Mouse (Mus musculus): ENCODE data around the gene Itpkb. TPM values are rescaled to one million over a fixed set of nuclear protein-coding genes. Genes with fewer than 3 reads are reported as not detected.
A peak's percentile ranks its signal among the peaks of the same experiment; 100 is the strongest.

The Itpkb gene
- polyA plus RNA-seq, 1 experiment: 8.0 TPM

DNA sequence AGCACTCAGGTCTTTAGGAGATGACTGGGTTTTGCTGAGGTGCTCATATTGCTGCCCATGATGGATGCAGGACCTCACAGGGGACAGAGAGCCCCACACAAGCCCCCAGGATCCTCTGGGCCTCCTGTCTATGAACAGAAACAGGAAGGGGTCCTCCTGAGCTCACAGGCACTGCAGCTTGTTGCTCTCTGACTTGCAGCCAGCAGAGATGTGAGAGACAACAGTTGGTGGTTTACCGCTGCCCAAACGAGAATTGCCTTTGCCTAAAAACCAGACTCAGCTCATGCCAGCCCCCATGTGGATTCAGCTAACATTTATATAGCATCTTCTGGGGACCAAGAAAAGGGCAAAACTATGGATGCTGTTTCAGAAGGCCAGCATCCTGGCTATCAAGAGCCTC is 119.4 kb downstream of the Itpkb start:
- no peak overlapping the region for H3K4me3 ChIP-seq (ENCODE audit: insufficient read depth, low read length)
- TF ChIP-seq POLR2A (IDR thresholded peaks at IDR 0.05; ENCODE audit: extremely low read depth, insufficient read depth, low read length): no peak
- TF ChIP-seq CTCF (IDR thresholded peaks at IDR 0.05; ENCODE audit: extremely low read depth, insufficient read depth, low read length): no peak
- H3K4me1 ChIP-seq (ENCODE audit: control insufficient read depth, insufficient read depth, low read length): peaks cover 8% of the 10 kb centered on the region
- H3K27ac ChIP-seq (ENCODE audit: insufficient read depth, low read length): no peak overlapping the region

DNA sequence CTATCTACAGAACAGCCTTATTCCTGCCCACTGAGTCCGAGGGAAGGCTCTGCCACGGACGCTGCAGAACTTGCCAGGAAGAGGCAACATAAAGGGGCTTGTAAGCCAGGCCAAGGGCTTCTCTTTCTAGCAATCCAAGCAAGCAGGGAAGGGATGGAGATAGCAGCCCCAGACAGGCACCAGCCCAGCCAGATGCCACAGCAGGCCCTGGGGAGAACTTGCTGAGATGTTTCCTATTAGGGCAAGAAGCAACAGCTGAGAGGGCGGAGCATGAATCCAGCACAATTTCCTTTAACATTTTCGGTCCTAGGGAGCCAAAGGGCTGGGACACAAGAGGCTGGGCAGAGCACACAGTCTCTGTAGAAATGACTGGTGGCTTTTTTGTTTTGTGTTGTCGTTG is 128.0 kb downstream of the Itpkb start:
- peaks cover 16% of the 10 kb centered on the region for H3K4me1 ChIP-seq (ENCODE audit: control insufficient read depth, insufficient read depth, low read length)
- no peak overlapping the region for H3K4me3 ChIP-seq (ENCODE audit: insufficient read depth, low read length)
- H3K27ac ChIP-seq (ENCODE audit: insufficient read depth, low read length): no peak overlapping the region
- TF ChIP-seq CTCF (IDR thresholded peaks at IDR 0.05; ENCODE audit: extremely low read depth, insufficient read depth, low read length) (no peak), POLR2A (IDR thresholded peaks at IDR 0.05; ENCODE audit: extremely low read depth, insufficient read depth, low read length) (no peak)

DNA sequence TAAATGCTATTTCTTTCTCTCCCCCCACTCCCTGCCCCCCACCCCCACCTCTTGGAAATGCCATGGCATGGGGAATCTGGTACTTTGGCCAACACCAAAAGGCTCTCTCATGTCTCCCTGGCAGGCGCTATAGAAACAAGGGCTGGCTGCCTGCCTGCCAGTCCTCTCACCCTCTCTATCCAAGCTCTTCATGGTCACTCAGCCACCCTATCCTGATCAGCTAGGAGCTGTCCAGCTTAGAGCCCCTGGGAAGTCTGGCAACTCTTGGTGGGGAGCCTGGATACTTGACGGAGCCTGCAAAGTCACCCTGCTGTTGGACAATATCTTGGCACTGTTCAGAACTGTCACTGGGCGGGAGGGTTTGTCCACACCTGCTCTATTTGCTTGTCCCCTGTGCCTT is 128.4 kb downstream of the Itpkb start:
- H3K4me1 ChIP-seq (ENCODE audit: control insufficient read depth, insufficient read depth, low read length): peaks cover 16% of the 10 kb centered on the region
- no peak overlapping the region for H3K27ac ChIP-seq (ENCODE audit: insufficient read depth, low read length)
- no peak overlapping the region for H3K4me3 ChIP-seq (ENCODE audit: insufficient read depth, low read length)
- no peak for TF ChIP-seq POLR2A (IDR thresholded peaks at IDR 0.05; ENCODE audit: extremely low read depth, insufficient read depth, low read length)
- TF ChIP-seq CTCF (IDR thresholded peaks at IDR 0.05; ENCODE audit: extremely low read depth, insufficient read depth, low read length): no peak

DNA sequence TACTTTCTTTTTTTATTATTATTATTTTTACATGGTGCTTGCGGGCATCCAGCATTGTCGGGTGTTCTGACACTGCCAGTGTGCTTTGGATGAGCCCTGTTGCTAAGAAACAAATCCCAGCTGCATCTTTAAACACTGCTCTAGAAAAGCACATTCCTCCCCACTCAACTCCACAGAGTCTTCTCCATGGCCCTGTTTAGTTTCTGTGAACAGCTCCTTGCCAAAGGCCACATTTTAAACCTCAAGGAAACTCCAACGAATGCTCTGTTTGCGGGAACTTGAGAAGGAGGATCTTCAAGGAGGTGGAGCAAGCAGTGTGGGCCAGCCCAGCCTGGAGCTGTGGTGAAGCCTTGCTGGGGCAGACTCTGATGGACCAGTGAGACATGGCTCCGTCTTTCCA is 130.4 kb downstream of the Itpkb start:
- TF ChIP-seq CTCF (IDR thresholded peaks at IDR 0.05; ENCODE audit: extremely low read depth, insufficient read depth, low read length) (no peak), POLR2A (IDR thresholded peaks at IDR 0.05; ENCODE audit: extremely low read depth, insufficient read depth, low read length) (no peak)
- Histone ChIP-seq H3K27ac (ENCODE audit: insufficient read depth, low read length) (no peak overlapping the region), H3K4me3 (ENCODE audit: insufficient read depth, low read length) (no peak overlapping the region), H3K4me1 (ENCODE audit: control insufficient read depth, insufficient read depth, low read length) (peaks cover 25% of the 10 kb centered on the region)

DNA sequence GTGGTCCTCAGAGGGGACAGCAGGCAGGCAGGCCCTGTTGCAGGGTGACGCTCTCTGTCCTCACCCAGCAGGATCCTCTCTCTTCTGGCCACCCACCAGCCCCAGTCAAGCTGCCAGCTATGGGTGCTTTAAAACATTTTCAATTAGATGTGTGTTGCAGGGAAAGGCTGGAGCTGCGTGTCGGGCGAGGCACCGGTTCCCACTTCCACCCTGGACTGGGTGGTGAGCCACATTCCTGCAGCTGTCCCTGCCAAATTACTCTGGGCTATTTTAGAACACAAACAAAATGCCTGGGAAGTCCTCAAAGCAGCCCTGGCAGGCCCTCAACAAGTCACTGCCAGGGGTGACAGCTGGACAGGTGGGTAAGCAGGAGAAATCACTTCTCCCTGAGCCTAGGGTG is 132.1 kb downstream of the Itpkb start:
- Histone ChIP-seq H3K4me3 (ENCODE audit: insufficient read depth, low read length) (no peak overlapping the region), H3K4me1 (ENCODE audit: control insufficient read depth, insufficient read depth, low read length) (peaks cover 23% of the 10 kb centered on the region), H3K27ac (ENCODE audit: insufficient read depth, low read length) (0 out of 2 replicates have a peak overlapping the region, but pooled peaks have one; percentile 19)
- no peak for TF ChIP-seq CTCF (IDR thresholded peaks at IDR 0.05; ENCODE audit: extremely low read depth, insufficient read depth, low read length)
- TF ChIP-seq POLR2A (IDR thresholded peaks at IDR 0.05; ENCODE audit: extremely low read depth, insufficient read depth, low read length): no peak

DNA sequence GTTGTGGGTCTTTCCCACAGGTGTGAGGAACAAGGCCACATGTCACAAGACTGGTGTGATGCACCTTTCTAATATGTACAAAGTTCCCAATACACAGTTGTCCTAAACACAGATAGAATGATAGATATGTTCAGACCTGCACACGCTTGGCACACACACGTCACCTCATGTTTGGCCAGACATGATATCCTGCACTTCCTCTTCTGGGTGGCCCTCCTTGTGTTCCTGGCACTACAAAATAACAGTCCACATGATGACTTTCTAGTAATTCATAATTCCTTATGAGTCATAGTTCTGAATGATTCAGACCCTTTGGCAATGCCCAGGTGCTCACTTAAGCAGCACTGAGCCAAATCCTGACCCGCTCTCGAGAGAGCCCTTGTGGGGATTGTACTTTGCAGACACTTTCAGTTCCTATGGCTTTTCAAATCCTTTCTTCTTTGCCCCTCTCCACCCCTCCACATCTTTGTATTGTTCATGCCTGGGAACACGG is 132.7 kb downstream of the Itpkb start:
- Histone ChIP-seq H3K4me3 (ENCODE audit: insufficient read depth, low read length) (no peak overlapping the region), H3K27ac (ENCODE audit: insufficient read depth, low read length) (no peak overlapping the region), H3K4me1 (ENCODE audit: control insufficient read depth, insufficient read depth, low read length) (peaks cover 22% of the 10 kb centered on the region)
- TF ChIP-seq CTCF (IDR thresholded peaks at IDR 0.05; ENCODE audit: extremely low read depth, insufficient read depth, low read length): no peak
- no peak for TF ChIP-seq POLR2A (IDR thresholded peaks at IDR 0.05; ENCODE audit: extremely low read depth, insufficient read depth, low read length)

DNA sequence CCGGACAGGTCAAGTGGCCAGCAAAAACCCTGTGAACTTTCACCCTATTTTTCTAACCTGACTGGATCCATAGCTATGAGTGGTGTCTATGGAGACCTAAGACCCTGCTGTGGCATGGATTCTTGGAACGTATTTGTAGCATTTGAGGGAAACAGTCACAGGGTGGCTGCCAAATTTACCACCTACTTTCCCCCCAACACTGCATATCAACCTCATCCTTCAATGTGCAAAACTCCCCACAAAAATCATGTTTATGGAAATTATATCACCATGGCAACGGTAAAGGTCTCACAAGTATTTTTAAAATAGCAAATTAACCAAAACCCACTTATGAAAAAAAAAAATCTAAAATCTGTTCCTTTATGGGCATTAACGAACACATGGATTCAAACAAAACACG is 134.1 kb downstream of the Itpkb start:
- Histone ChIP-seq H3K4me3 (ENCODE audit: insufficient read depth, low read length) (no peak overlapping the region), H3K4me1 (ENCODE audit: control insufficient read depth, insufficient read depth, low read length) (peaks cover 18% of the 10 kb centered on the region), H3K27ac (ENCODE audit: insufficient read depth, low read length) (peak overlapping the region; percentile 49)
- TF ChIP-seq POLR2A (IDR thresholded peaks at IDR 0.05; ENCODE audit: extremely low read depth, insufficient read depth, low read length) (no peak), CTCF (IDR thresholded peaks at IDR 0.05; ENCODE audit: extremely low read depth, insufficient read depth, low read length) (no peak)

DNA sequence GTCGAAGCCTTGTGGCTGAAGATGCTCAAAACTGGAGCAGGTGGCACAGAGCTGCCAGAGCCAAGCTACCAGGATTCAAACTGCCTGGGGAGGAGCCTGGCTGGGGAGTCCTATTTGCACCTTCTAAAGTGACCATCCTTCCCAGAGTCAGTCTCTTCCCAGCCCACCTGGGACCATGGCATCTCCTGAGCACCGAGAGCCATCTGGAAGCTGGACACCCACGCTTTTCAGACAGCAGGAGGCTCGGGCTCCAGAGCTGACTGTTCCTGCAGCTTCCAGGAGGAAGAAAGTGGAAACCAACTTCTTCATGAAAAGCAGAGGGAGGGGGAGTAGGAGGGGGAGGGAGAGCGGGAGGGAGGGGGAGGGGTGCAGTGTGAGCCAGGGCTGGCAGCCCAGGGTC is 135.3 kb downstream of the Itpkb start:
- TF ChIP-seq POLR2A (IDR thresholded peaks at IDR 0.05; ENCODE audit: extremely low read depth, insufficient read depth, low read length) (no peak), CTCF (IDR thresholded peaks at IDR 0.05; ENCODE audit: extremely low read depth, insufficient read depth, low read length) (no peak)
- Histone ChIP-seq H3K4me1 (ENCODE audit: control insufficient read depth, insufficient read depth, low read length) (peaks cover 15% of the 10 kb centered on the region), H3K27ac (ENCODE audit: insufficient read depth, low read length) (peak overlapping the region; percentile 49), H3K4me3 (ENCODE audit: insufficient read depth, low read length) (no peak overlapping the region)

DNA sequence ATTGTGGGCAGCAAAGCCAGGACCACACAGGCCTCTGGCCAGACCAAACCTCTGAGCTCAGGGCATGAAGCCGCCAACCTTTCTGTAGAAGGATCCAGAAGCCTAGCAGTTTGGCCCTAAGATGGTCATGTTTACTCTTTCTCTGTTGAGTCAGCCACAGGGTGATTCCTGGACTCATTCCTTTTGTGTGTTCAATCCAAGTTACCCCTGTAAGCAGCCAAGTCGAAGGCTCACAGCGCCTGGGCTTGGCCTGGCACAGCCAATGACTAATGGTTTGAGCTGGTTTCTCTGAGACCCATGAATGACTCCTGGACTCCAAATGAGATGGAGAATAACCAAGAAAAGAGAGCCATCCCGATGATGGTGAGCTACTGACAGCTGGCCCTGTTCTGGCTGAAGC is 137.7 kb downstream of the Itpkb start:
- Histone ChIP-seq H3K4me1 (ENCODE audit: control insufficient read depth, insufficient read depth, low read length) (peaks cover 10% of the 10 kb centered on the region), H3K4me3 (ENCODE audit: insufficient read depth, low read length) (no peak overlapping the region), H3K27ac (ENCODE audit: insufficient read depth, low read length) (no peak overlapping the region)
- TF ChIP-seq POLR2A (IDR thresholded peaks at IDR 0.05; ENCODE audit: extremely low read depth, insufficient read depth, low read length) (no peak), CTCF (IDR thresholded peaks at IDR 0.05; ENCODE audit: extremely low read depth, insufficient read depth, low read length) (no peak)

DNA sequence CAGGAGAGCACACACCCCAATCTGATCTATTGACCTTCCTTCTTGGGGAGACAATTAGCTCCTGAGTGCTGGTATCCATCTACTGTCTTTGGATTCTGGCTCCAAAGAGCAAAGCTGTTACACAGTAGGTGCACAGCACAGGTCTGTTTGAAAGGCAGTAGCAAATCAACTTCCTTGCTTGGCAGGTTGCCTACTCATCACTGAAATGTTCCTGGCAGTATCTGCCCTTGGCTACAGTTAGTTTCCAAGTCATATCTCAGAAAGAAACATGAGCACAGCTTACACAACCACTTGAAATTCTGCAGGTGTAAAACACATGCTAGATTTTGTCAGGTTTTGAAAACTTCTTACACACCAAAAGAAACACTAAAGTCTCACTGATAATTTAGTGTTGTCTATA is 143.3 kb downstream of the Itpkb start:
- no peak overlapping the region for H3K27ac ChIP-seq (ENCODE audit: insufficient read depth, low read length)
- TF ChIP-seq CTCF (IDR thresholded peaks at IDR 0.05; ENCODE audit: extremely low read depth, insufficient read depth, low read length): no peak
- TF ChIP-seq POLR2A (IDR thresholded peaks at IDR 0.05; ENCODE audit: extremely low read depth, insufficient read depth, low read length): no peak
- H3K4me3 ChIP-seq (ENCODE audit: insufficient read depth, low read length): no peak overlapping the region
- H3K4me1 ChIP-seq (ENCODE audit: control insufficient read depth, insufficient read depth, low read length): no peaks in the 10 kb centered on the region; the same call in 1 of the 2 replicates

Other genes starting within 250 kb of the Itpkb start
- 35.9 and 42.9 TPM in 2 replicates for gene Coq8a, start 130.9 kb upstream of the Itpkb start, polyA plus RNA-seq (2012; rRNA removed)
- 27.5 and 28.3 TPM in 2 replicates for gene Psen2, start 67.0 kb upstream of the Itpkb start, polyA plus RNA-seq (2012; rRNA removed)
- 93.7 and 100 TPM in 2 replicates for gene Stum, start 153.0 kb downstream of the Itpkb start, polyA plus RNA-seq (2012; rRNA removed)
- gene Parp1, start 238.4 kb downstream of the Itpkb start, polyA plus RNA-seq (2012; rRNA removed): 55.9 and 62.9 TPM in 2 replicates

Measured in cortical plate, adult 2 months (tissue).